Mouse (Mus musculus) cerebellum, adult 18-20 months (tissue): ENCODE results near the gene Slc28a1.
"Not testable (repeated sequence)": the region's sequence is repeated elsewhere in the genome, so short reads cannot be mapped to it uniquely, and the experiment has no call there.

Experiments used
- DNase-seq, 2 experiments: peaks; one replicate each; pipeline ENCODE4 v3.0.0; 2021

Gene Slc28a1

GRCm38 (mm10) chr7:81125215-81126175, 10.9 kb downstream of the Slc28a1 start:
- no peak for DNase-seq

GRCm38 (mm10) chr7:81131864-81132263, 17.3 kb downstream of the Slc28a1 start:
- DNase-seq: no peak

GRCm38 (mm10) chr7:81132851-81133279, 18.3 kb downstream of the Slc28a1 start:
- no peak for DNase-seq

GRCm38 (mm10) chr7:81133416-81133815, 18.8 kb downstream of the Slc28a1 start:
- DNase-seq: no peak

GRCm38 (mm10) chr7:81133941-81134340, 19.3 kb downstream of the Slc28a1 start:
- no peak for DNase-seq

GRCm38 (mm10) chr7:81134614-81135067, 20.0 kb downstream of the Slc28a1 start:
- peak in 1 of 2 experiments; percentile 9 for DNase-seq

- DNase-seq: no peak
These were observed 22.7 kb downstream of the Slc28a1 start for GRCm38 (mm10) chr7:81137292-81137691.

- DNase-seq: no peak
These were observed 24.5 kb downstream of the Slc28a1 start for GRCm38 (mm10) chr7:81139100-81139499.

- DNase-seq: no peak
These were observed 25.2 kb downstream of the Slc28a1 start for GRCm38 (mm10) chr7:81139671-81140404.

GRCm38 (mm10) chr7:81141541-81141940, 26.9 kb downstream of the Slc28a1 start:
- DNase-seq: no peak

- DNase-seq: not testable (repeated sequence)
These were observed 28.5 kb downstream of the Slc28a1 start for GRCm38 (mm10) chr7:81143056-81143455.

GRCm38 (mm10) chr7:81149759-81150158, 35.2 kb downstream of the Slc28a1 start:
- DNase-seq: no peak

- DNase-seq: no peak
These were observed 36.6 kb downstream of the Slc28a1 start for GRCm38 (mm10) chr7:81151216-81151615.

- DNase-seq: no peak
These were observed 37.7 kb downstream of the Slc28a1 start for GRCm38 (mm10) chr7:81152306-81152705.

GRCm38 (mm10) chr7:81152826-81153225, 38.2 kb downstream of the Slc28a1 start:
- no peak for DNase-seq

GRCm38 (mm10) chr7:81153327-81153726, 38.7 kb downstream of the Slc28a1 start:
- DNase-seq: no peak

- not testable (repeated sequence) for DNase-seq
These were observed 39.6 kb downstream of the Slc28a1 start for GRCm38 (mm10) chr7:81154244-81154643.

GRCm38 (mm10) chr7:81154960-81155359, 40.4 kb downstream of the Slc28a1 start:
- peak; percentile 29 to 61 for DNase-seq

GRCm38 (mm10) chr7:81158933-81159332, 44.3 kb downstream of the Slc28a1 start:
- DNase-seq: no peak

GRCm38 (mm10) chr7:81161666-81162065, 47.1 kb downstream of the Slc28a1 start:
- peak; percentile 9 to 13 for DNase-seq

GRCm38 (mm10) chr7:81162345-81162744, 47.7 kb downstream of the Slc28a1 start:
- peak; percentile 66 to 74 for DNase-seq

GRCm38 (mm10) chr7:81164411-81164810, 49.8 kb downstream of the Slc28a1 start:
- no peak for DNase-seq

- peak; percentile 10 to 14 for DNase-seq
These were observed 52.5 kb downstream of the Slc28a1 start for GRCm38 (mm10) chr7:81167124-81167523.

- DNase-seq: no peak
These were observed 54.8 kb downstream of the Slc28a1 start for GRCm38 (mm10) chr7:81169351-81169750.
